Mouse (Mus musculus): ENCODE results near the gene Unc13a. TPM values are rescaled to one million over a fixed set of nuclear protein-coding genes. Genes with fewer than 3 reads are reported as not detected.

Gene Unc13a
- polyA plus RNA-seq, 1 experiment from 2014 or later = 0.69 TPM

DNA sequence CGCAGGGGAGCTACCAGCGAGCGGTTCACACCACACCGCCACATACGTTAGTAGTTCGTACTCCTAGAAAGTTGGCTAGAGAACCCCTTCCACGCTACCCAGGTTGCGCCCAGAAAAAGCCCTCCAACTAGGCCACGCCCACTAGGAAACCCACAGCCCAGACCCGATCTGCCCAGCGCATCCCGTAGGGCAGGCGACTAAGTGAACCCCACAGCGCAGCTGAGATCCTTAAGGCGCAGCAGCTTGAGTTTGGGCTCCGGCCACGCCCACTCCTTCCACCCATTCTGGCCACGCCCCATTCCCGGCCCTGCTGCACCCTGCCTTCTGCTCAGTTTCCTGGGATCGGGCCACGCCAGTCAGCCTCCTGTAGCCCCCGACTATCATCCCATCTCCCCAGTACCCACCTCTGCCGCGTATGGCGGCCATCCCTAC, 41.8 kb downstream of the Unc13a start:
- Histone ChIP-seq H3K4me3 (peak overlapping the region; percentile 60), H3K9me3 (no peaks in the 10 kb centered on the region; the same call in 1 of the 2 replicates), H3K27ac (peak overlapping the region; percentile 82; the same call in 1 of the 2 replicates), H3K27me3 (peaks cover 41% of the 10 kb centered on the region), H3K4me1 (peaks cover 46% of the 10 kb centered on the region), H3K4me2 (peak overlapping the region; percentile 97), H3K36me3 (peaks cover 13% of the 10 kb centered on the region), H3K9ac (peak overlapping the region; percentile 24; the same call in 1 of the 2 replicates)
- 3% methylated on average over 25 of the region's 25 CpGs for WGBS
- 0 out of 2 replicates have a peak, but pooled peaks have one; percentile 7 for ATAC-seq (ENCODE audit: insufficient number of reproducible peaks, low FRiP score, low TSS enrichment, low read depth)

DNA sequence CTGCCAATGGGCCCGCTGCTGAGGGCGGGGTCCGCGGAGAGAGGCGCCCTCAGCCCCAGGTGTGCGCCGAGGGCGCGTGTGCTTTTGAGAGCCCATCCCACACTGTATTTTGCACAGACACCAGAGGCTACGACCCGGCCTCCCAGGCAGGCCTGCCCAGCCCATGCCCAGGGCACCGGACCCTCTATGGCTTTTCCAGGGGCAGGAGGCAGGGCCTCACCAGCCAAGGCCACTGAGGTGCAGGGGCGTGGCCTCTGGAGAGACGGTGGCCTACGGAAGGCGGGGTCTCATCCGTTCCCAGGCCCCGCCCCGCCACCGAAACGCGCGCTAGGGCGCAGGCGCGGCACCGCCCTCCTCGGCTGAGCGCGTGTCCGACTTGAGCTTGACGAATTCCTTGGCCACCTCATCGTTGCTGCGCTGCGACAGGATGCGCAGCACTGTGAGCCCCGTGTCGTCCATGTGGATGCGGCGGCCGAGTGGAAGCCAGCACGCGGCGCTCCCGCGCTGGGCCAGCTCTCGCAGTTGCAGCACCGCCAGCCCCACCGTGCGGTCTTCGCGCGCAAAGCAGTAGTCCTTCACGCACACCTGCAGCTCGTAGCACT, 42.4 kb downstream of the Unc13a start:
- peaks cover 19% of the 10 kb centered on the region for H3K36me3 ChIP-seq
- peaks cover 37% of the 10 kb centered on the region for H3K27me3 ChIP-seq
- ATAC-seq (ENCODE audit: insufficient number of reproducible peaks, low FRiP score, low TSS enrichment, low read depth) = peak; percentile 83
- H3K4me1 ChIP-seq = peaks cover 41% of the 10 kb centered on the region
- peak overlapping the region; percentile 82 for H3K27ac ChIP-seq
- H3K4me2 ChIP-seq = peak overlapping the region; percentile 97
- H3K4me3 ChIP-seq = peak overlapping the region; percentile 60
- under 1% methylated on average over 55 of the region's 55 CpGs for WGBS
- H3K9me3 ChIP-seq = no peaks in the 10 kb centered on the region; the same call in 1 of the 2 replicates
- H3K9ac ChIP-seq = peak overlapping the region; percentile 50; the same call in 1 of the 2 replicates

DNA sequence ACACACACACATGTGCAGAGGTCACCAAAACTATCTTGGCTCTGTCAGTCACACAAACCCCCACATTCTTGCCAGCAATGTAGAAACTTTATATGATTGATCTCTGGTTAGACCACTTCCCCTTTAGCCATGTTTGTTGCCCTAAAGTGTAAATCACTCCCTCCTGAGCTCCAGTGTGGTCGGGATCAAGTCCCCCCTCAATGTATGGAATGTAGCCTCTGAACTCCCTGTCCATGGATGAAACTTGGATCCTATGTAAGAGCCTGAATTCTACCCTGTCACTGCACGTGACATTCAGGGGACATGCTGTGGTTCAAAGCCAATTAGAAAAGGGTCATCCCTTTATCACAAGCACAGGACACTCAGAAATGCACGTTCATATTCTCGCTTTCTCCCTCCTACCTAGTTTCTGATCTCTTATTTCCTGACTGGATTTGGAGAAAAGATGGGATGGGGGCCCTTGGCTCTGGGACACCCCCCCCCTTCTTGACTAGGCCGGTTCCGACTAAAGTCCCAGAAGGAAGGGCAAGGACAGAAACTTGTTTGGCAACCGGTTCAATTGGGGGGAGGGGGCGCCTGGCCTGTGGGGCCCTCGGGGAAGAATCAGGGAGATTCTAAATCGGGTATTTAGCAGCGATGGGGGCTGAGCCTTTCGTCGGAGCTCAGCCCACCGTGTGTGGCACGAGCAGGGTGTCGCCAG, 43.0 kb downstream of the Unc13a start:
- H3K27ac ChIP-seq = peak overlapping the region; percentile 82

DNA sequence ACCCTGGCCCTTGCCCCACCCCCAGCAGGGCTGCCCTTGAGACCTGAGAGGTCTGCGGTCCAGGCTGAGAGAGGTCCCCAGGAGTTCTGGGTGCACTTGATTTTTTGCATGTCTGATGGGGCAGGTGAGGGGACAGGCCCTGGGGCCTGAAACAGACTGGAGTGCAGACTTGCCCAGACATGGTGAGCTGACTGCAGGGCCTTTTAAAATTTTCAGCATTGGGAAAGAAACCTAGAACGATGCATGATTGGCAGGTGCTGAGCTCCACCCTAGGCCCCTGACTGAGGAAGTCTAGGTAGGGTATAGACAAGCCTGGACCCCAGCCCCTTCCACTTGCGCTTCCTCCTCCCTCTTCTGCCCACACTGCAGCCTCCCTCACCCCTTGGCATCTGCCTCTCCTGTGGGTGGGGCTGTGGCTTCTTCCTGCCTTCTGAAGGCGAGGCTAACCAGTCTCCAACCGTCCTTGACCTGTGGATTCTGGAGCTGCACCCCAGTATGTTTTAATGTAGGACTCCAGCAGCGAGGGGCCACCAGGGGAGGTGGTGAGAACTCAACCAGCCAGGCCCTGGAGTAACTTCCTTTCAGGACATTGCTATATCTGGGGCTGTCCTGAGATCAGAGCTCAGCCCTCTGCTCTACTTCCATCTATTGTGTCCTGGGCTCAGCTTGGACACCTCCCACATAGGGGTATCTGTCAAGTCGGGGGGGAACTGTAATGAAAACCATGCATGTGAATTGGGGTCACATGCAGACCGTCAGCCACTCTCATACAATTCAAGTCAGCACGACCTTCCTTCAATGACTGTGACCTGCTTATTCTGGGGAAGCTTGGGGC, 44.1 kb downstream of the Unc13a start:
- no peak overlapping the region for H3K9ac ChIP-seq
- H3K4me2 ChIP-seq = no peak overlapping the region

More for the DNA sequence above, 43.0 kb downstream of the Unc13a start:
- H3K4me3 ChIP-seq = peak overlapping the region; percentile 60
- H3K9me3 ChIP-seq = no peaks in the 10 kb centered on the region; the same call in 1 of the 2 replicates
- H3K4me1 ChIP-seq = peaks cover 35% of the 10 kb centered on the region
- peaks cover 25% of the 10 kb centered on the region for H3K36me3 ChIP-seq
- ATAC-seq (ENCODE audit: insufficient number of reproducible peaks, low FRiP score, low TSS enrichment, low read depth) = no peak
- peak overlapping the region; percentile 50; the same call in 1 of the 2 replicates for H3K9ac ChIP-seq
- peak overlapping the region; percentile 97 for H3K4me2 ChIP-seq
- H3K27me3 ChIP-seq = peaks cover 30% of the 10 kb centered on the region
- WGBS = 6% methylated on average over 16 of the region's 16 CpGs

DNA sequence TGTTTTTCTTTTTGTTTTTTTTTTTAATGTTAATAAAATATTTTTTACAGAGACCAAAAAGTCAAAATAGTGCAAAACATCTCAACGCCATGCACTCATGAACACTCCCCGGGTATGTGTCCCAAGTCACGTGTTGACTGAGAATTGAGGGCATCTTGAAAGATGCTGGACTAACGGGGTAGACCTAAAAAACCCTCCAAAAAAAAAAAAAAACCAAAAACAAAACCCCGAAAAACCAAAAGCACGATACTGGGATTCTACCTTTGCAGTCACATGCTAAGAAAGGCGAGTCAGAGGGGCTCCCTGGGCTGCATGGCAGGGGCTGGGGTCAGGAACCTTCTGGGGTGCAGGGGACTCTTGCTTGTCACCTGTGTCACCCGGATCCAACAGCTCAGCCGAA, 44.8 kb downstream of the Unc13a start:
- no peak overlapping the region for H3K4me3 ChIP-seq
- H3K9me3 ChIP-seq = peaks cover 12% of the 10 kb centered on the region; the same call in 1 of the 2 replicates
- peaks cover 22% of the 10 kb centered on the region for H3K27me3 ChIP-seq
- 76% methylated on average over 9 of the region's 9 CpGs for WGBS
- no peak overlapping the region for H3K4me2 ChIP-seq
- no peak for ATAC-seq (ENCODE audit: insufficient number of reproducible peaks, low FRiP score, low TSS enrichment, low read depth)
- peaks cover 43% of the 10 kb centered on the region for H3K36me3 ChIP-seq
- H3K27ac ChIP-seq = no peak overlapping the region; the same call in 1 of the 2 replicates
- peaks cover 34% of the 10 kb centered on the region for H3K4me1 ChIP-seq
- H3K9ac ChIP-seq = no peak overlapping the region

More for the DNA sequence above, 44.1 kb downstream of the Unc13a start:
- no peak overlapping the region for H3K4me3 ChIP-seq
- H3K36me3 ChIP-seq = peaks cover 36% of the 10 kb centered on the region
- H3K9me3 ChIP-seq = peaks cover 5% of the 10 kb centered on the region; the same call in 1 of the 2 replicates
- 48% methylated on average over 9 of the region's 9 CpGs for WGBS
- peaks cover 23% of the 10 kb centered on the region for H3K27me3 ChIP-seq
- peak overlapping the region; percentile 82 for H3K27ac ChIP-seq
- no peak for ATAC-seq (ENCODE audit: insufficient number of reproducible peaks, low FRiP score, low TSS enrichment, low read depth)
- H3K4me1 ChIP-seq = peaks cover 34% of the 10 kb centered on the region

DNA sequence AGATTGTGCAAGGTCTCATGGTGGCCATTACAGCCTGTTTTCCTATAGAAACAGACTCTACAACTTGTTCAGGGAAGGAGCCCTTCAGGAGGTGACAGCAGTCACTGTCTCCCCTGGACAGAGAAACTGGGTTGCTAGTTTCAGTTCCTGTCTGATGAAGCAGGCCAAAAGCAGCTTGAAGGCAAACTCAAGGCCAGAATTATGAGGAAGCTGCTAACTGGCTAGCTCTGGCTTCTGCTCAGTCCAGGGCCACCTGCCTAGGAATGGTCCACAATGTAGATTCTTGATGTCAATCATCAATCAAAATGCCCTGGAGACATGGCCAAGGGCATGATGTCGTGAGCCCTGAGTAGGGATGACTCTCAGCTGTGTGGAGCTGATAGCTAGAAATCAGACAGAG, 46.5 kb downstream of the Unc13a start:
- Histone ChIP-seq H3K27me3 (peaks cover 7% of the 10 kb centered on the region), H3K9me3 (peaks cover 12% of the 10 kb centered on the region; the same call in 1 of the 2 replicates), H3K4me3 (no peak overlapping the region), H3K9ac (no peak overlapping the region), H3K4me2 (no peak overlapping the region), H3K4me1 (peaks cover 32% of the 10 kb centered on the region), H3K27ac (no peak overlapping the region), H3K36me3 (peaks cover 60% of the 10 kb centered on the region)
- 78% methylated on average over 1 of the region's 1 CpGs for WGBS
- ATAC-seq (ENCODE audit: insufficient number of reproducible peaks, low FRiP score, low TSS enrichment, low read depth) = no peak

DNA sequence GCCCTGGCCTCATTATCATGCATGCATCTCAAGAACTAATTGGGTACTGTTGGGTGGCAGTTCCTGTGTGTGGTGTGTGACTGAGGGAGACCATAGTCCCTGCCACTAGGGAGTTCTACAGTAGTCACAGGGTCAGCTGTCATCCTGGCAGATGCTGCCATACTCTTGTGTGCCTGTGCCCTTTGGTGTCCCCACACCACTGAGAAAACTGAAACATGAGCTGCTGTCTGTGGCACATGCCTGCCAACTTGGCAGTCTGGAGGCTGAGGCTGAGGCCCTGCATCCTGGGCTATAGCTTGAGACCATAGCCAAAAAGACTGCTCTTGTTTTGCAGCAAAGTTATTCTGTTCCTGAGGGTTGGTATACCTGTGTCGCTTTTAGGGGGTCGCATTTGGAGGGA, 51.8 kb downstream of the Unc13a start:
- ATAC-seq (ENCODE audit: insufficient number of reproducible peaks, low FRiP score, low TSS enrichment, low read depth) = no peak
- 90% methylated on average over 2 of the region's 2 CpGs for WGBS
- H3K9me3 ChIP-seq = peaks cover 12% of the 10 kb centered on the region; the same call in 1 of the 2 replicates

DNA sequence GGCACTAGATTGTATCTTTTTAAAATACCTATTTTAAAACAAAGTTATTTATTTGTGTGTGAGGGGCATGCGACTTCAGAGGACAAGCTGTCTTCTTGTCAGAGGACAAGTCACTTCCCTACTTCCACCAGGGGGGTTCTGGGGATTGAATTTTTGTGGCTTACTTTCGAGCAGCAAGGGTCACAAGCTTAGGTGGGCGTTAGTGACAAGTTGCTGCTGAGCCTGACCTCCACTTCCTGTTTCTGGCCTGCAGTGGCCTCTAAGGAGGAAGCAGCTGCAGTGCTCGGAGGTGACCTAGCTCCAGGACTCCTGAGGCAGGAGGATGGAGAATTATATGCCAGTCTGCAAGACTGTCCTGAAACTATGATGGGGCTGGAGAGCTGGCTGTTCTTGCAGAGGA, 58.1 kb downstream of the Unc13a start:
- H3K27ac ChIP-seq = no peak overlapping the region
- H3K4me3 ChIP-seq = no peak overlapping the region
- no peak overlapping the region for H3K4me2 ChIP-seq
- no peak for ATAC-seq (ENCODE audit: insufficient number of reproducible peaks, low FRiP score, low TSS enrichment, low read depth)
- no peaks in the 10 kb centered on the region for H3K27me3 ChIP-seq
- peaks cover 49% of the 10 kb centered on the region for H3K36me3 ChIP-seq
- H3K9me3 ChIP-seq = no peaks in the 10 kb centered on the region
- H3K4me1 ChIP-seq = peaks cover 15% of the 10 kb centered on the region
- H3K9ac ChIP-seq = no peak overlapping the region
- 47% methylated on average over 4 of the region's 4 CpGs for WGBS

More for the DNA sequence above, 51.8 kb downstream of the Unc13a start:
- H3K4me2 ChIP-seq = no peak overlapping the region
- no peak overlapping the region for H3K4me3 ChIP-seq
- no peak overlapping the region for H3K27ac ChIP-seq
- no peak overlapping the region for H3K9ac ChIP-seq
- peaks cover 95% of the 10 kb centered on the region for H3K36me3 ChIP-seq
- H3K27me3 ChIP-seq = no peaks in the 10 kb centered on the region
- no peaks in the 10 kb centered on the region for H3K4me1 ChIP-seq

DNA sequence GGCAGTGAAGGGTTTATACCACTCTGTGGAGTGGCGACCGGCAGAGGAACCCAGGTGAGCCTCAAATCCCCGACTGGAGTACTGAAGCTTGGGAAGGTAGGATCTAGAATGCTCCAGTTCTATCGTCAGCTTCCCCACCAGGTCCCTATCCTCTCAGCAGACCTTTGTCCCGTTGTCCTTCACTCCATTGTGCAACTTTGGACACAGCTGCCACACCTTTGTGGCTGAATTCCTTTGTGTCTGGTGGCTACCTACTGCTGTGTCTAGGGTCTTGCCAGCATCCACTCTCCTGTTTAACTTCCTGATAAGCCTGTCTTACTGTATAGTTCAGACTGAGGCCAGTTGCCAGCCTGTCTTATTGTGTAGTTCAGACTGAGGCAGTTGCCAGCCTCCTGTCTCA, 59.4 kb downstream of the Unc13a start:
- WGBS = 37% methylated on average over 5 of the region's 5 CpGs
- Histone ChIP-seq H3K4me3 (peak overlapping the region; percentile 76), H3K9me3 (no peaks in the 10 kb centered on the region), H3K36me3 (peaks cover 37% of the 10 kb centered on the region), H3K4me2 (peak overlapping the region; percentile 69), H3K27me3 (no peaks in the 10 kb centered on the region), H3K9ac (peak overlapping the region; percentile 92), H3K4me1 (peaks cover 15% of the 10 kb centered on the region), H3K27ac (no peak overlapping the region)
- no peak for ATAC-seq (ENCODE audit: insufficient number of reproducible peaks, low FRiP score, low TSS enrichment, low read depth)

DNA sequence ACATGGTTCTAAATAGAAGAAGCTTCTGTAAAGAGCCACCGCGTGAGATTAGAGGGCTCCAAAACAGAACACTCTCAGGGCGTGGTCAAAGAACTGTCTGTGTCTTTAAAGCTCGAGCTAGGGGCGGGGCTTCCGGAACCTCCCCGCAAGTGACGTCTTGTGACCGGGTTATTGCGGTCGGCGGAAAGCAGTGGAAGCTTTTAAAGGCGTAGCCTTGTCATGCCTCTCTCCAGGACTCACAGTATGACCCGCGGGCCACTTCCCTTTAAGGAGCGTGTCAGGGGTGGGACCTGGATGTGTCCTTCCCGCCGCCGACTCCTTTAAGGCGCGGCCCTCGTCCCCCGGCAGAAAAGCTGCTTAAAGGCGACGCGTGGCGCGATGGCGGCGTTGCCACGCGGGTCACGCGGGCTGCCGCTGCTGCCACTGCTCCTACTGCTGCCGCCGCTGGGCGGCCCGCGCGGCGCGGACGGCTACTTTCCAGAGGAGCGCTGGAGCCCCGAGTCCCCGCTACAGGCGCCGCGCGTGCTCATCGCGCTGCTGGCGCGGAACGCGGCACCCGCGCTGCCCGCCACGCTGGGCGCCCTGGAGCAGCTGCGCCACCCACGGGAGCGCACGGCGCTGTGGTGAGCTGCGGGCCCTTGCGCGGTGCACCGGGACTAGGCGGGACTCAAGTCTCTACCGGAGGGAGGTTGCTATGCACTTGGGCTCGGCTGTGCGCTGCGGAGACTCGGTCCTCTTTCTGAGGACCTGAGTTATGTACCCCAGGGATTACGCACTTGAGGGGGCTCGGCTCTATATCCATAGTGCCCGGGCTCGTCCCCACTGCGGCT, 60.5 kb downstream of the Unc13a start, which contains the start of gene Colgalt1:
TSS of gene Colgalt1 (plus strand) at position 177 of the 830 bp plus-strand sequence.
- Histone ChIP-seq H3K9ac (peak within 1 kb of the TSS; percentile 92), H3K9me3 (no peaks in the 10 kb centered on the region), H3K27me3 (no peaks in the 10 kb centered on the region), H3K27ac (peak within 1 kb of the TSS; percentile 92), H3K4me3 (peak within 1 kb of the TSS; percentile 76), H3K4me2 (peak within 1 kb of the TSS; percentile 69), H3K36me3 (peaks cover 26% of the 10 kb centered on the region), H3K4me1 (peaks cover 15% of the 10 kb centered on the region)
- ATAC-seq (ENCODE audit: insufficient number of reproducible peaks, low FRiP score, low TSS enrichment, low read depth) = peak; percentile 99
- under 1% methylated on average over 82 of the region's 82 CpGs for WGBS

Measured in limb, embryonic 15.5 days (tissue).